Mouse (Mus musculus) myocyte (in vitro differentiated cells): ENCODE measurements at regions not wholly inside any gene's neighbourhood (a gene's known extent, or its start where the extent isn't known, plus 50 kb on each side); places are given as distances from the start of the nearest gene placed in this dataset.

ENCODE experiments used
- H3K27me3 ChIP-seq: one replicate; pipeline ENCODE4 v1.6.1; 2011; ENCODE audit not compliant: control insufficient read depth, insufficient read depth, insufficient read length
- H3K36me3 ChIP-seq: one replicate; pipeline ENCODE4 v1.6.1; 2011; ENCODE audit not compliant: control insufficient read depth, insufficient read depth
- H3K4me2 ChIP-seq: one replicate; pipeline ENCODE4 v1.6.1; 2011; ENCODE audit warnings: low read depth, control low read depth
- H3K4me3 ChIP-seq: one replicate; pipeline ENCODE4 v1.5.1; 2011; ENCODE audit warnings: mild to moderate bottlenecking, control low read depth, moderate library complexity
- H3K79me2 ChIP-seq: one replicate; pipeline ENCODE4 v1.6.1; 2011; ENCODE audit not compliant: control insufficient read depth, insufficient read depth
- H3ac ChIP-seq: one replicate; pipeline ENCODE4 v1.6.1; 2011; ENCODE audit not compliant: control insufficient read depth, insufficient read length
- CEBPB ChIP-seq: IDR thresholded peaks from 2 replicates; pipeline ENCODE4 v1.6.1; 2011; ENCODE audit warnings: mild to moderate bottlenecking, moderate library complexity; ENCODE audit not compliant: poor library complexity, insufficient read depth, severe bottlenecking
- E2F4 ChIP-seq: IDR thresholded peaks from one replicate; pipeline ENCODE4 v1.6.1; 2011; ENCODE audit warnings: mild to moderate bottlenecking, control low read depth, moderate library complexity; ENCODE audit not compliant: insufficient read depth
- MAX ChIP-seq: IDR thresholded peaks from one replicate; pipeline ENCODE4 v1.6.1; 2011; ENCODE audit warnings: low read depth, mild to moderate bottlenecking, control low read depth
- MYOD1 ChIP-seq, 3 experiments: IDR thresholded peaks; one replicate each; pipeline ENCODE4 v1.6.1; 2011; ENCODE audit warnings: control low read depth in 2 of 3, low read depth in 2 of 3, mild to moderate bottlenecking in 2 of 3, moderate library complexity in 1 of 3; ENCODE audit not compliant: insufficient read length in 2 of 3, control insufficient read depth in 1 of 3
- MYOG ChIP-seq, 3 experiments: IDR thresholded peaks; one replicate each; pipeline ENCODE4 v1.6.1; 2011; ENCODE audit warnings: control low read depth in 2 of 3, low read depth in 2 of 3, mild to moderate bottlenecking in 2 of 3; ENCODE audit not compliant: insufficient read length in 2 of 3, control insufficient read depth in 1 of 3, insufficient read depth in 1 of 3
- POLR2A ChIP-seq: IDR thresholded peaks from one replicate; pipeline ENCODE4 v1.6.1; 2011; ENCODE audit warnings: low read depth, mild to moderate bottlenecking, control low read depth, moderate library complexity; ENCODE audit not compliant: insufficient read length
- POLR2AphosphoS2 ChIP-seq: IDR thresholded peaks from one replicate; pipeline ENCODE4 v1.6.1; 2011; ENCODE audit warnings: low read depth, control low read depth; ENCODE audit not compliant: insufficient read length
- REST ChIP-seq: IDR thresholded peaks from one replicate; pipeline ENCODE4 v1.6.1; 2011; ENCODE audit warnings: mild to moderate bottlenecking, control low read depth, moderate library complexity; ENCODE audit not compliant: insufficient read depth, insufficient read length
- SRF ChIP-seq: IDR thresholded peaks from one replicate; pipeline ENCODE4 v1.6.1; 2011; ENCODE audit warnings: low read depth; ENCODE audit not compliant: control insufficient read depth, insufficient read length
- TCF12 ChIP-seq: IDR thresholded peaks from one replicate; pipeline ENCODE4 v1.6.1; 2011; ENCODE audit warnings: mild to moderate bottlenecking, control low read depth; ENCODE audit not compliant: poor library complexity, insufficient read depth, severe bottlenecking
- TCF3 ChIP-seq: IDR thresholded peaks from one replicate; pipeline ENCODE4 v1.6.1; 2011; ENCODE audit warnings: low read depth, control low read depth; ENCODE audit not compliant: insufficient read length
- USF1 ChIP-seq: IDR thresholded peaks from one replicate; pipeline ENCODE4 v1.6.1; 2011; ENCODE audit warnings: low read depth, mild to moderate bottlenecking, control low read depth, moderate library complexity

DNA sequence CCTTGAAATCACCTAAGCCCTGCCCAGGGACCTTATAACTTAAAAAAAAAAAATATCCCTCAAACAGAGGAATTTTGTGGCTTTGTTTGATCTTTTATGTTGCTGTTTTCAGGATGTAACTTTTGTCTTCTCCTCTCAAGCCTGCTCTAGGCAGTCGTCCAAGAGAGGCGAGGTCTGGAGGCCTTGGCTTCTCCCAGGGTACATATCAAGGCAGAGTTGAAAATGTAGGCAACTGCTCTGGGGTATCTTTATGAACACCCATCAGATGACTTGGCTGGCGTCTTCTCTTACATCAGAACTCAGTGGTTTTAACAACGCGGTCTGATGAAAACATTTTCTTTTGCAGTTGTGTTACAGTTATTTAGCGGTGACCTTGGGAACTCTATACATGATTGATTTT, 250.4 kb downstream of the Kcnrg start:
- Histone ChIP-seq H3K4me3 (no peak overlapping the region), H3K4me2 (no peak overlapping the region), H3K36me3 (no peaks in the 10 kb centered on the region), H3K79me2 (no peaks in the 10 kb centered on the region), H3ac (no peak overlapping the region), H3K27me3 (no peaks in the 10 kb centered on the region)
- TF ChIP-seq POLR2AphosphoS2 = no peak
- no peak for TF ChIP-seq USF1
- no peak for TF ChIP-seq MAX
- no peak for TF ChIP-seq TCF3
- no peak for TF ChIP-seq POLR2A
- TF ChIP-seq MYOG (IDR thresholded peaks at IDR 0.05; ENCODE audit: control insufficient read depth in 1 of 3, insufficient read depth in 1 of 3, insufficient read length in 2 of 3, low read depth in 2 of 3) = no peak

DNA sequence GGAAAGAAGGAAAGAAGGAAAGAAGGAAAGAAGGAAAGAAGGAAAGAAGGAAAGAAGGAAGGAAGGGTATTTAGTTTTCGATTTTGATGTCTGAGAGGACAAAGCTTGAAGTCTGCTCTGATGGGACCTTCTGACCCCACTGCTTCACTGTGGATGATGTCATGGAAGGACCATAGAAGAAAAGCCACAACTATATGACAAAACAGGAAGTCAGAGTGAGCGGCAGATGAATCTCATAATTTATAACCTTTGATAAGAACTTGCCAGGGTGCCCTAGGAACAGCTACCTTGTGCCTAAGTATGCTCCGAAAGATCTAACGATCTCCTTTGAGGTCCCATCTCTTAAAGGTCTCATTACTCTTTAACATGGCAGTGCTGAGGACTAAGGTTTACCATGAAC, 253.4 kb downstream of the Kcnrg start:
- H3ac ChIP-seq = no peak overlapping the region
- no peak for TF ChIP-seq USF1
- TF ChIP-seq TCF12 = no peak
- TF ChIP-seq MYOG (IDR thresholded peaks at IDR 0.05; ENCODE audit: control insufficient read depth in 1 of 3, insufficient read depth in 1 of 3, insufficient read length in 2 of 3, low read depth in 2 of 3) = no peak
- TF ChIP-seq REST = no peak
- H3K4me2 ChIP-seq = no peak overlapping the region
- no peaks in the 10 kb centered on the region for H3K36me3 ChIP-seq
- H3K4me3 ChIP-seq = no peak overlapping the region
- H3K79me2 ChIP-seq = no peaks in the 10 kb centered on the region
- H3K27me3 ChIP-seq = no peaks in the 10 kb centered on the region

DNA sequence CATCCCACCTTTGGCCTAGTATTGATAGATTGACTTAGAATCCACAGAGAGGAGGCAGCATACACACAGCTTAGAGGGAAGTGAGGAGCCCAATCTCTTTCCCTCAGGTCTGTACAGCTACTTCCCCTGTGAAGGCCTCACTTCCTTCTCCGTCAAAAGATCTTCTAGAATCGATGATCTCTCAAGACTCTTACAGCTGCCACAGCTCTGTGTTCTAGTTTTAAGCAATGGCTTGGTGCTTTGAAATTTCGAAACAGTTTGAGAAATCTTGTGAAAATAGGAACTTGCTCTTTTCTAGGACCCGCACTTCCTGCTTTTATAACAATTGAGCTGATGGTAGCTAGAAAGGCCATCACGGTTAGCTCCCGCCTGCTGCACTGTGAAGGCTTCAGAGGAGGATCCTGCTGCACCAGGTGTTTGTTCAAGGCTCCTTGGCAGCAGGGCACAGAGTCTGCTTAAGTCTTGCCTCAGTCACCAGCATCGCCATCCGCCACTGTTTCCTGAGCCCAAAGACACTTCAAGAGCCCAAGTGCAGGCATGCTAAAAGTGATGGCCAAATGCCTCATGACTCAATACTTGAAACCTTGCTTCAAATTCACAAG, 254.2 kb downstream of the Kcnrg start:
- H3K36me3 ChIP-seq = no peaks in the 10 kb centered on the region
- H3ac ChIP-seq = no peak overlapping the region
- TF ChIP-seq SRF (no peak), MYOG (IDR thresholded peaks at IDR 0.05; ENCODE audit: control insufficient read depth in 1 of 3, insufficient read depth in 1 of 3, insufficient read length in 2 of 3, low read depth in 2 of 3) (no peak), E2F4 (no peak), REST (no peak), MAX (no peak), POLR2A (no peak), POLR2AphosphoS2 (no peak), USF1 (no peak), TCF3 (no peak)
- H3K4me3 ChIP-seq = no peak overlapping the region
- H3K4me2 ChIP-seq = no peak overlapping the region
- no peaks in the 10 kb centered on the region for H3K27me3 ChIP-seq
- no peaks in the 10 kb centered on the region for H3K79me2 ChIP-seq

DNA sequence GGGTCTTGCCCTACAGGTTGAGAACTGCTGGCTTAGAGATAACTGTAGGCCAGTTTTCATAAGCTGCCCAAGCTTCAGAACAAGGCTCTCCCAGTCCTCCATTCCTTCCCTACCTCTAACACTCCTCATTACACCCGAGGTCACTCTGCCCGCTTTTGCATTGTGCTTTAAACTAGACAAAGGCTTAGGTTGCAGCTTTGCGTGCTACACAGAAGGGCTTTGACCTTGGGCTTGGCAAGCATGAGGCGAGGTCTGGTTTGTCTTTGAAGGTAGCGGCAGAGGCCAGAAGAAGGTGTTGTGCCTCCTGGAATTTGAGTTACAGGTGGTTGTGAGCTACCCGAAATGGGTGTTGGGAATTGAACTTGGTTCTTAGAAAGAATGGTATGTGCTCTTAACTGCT, 255.7 kb downstream of the Kcnrg start:
- no peaks in the 10 kb centered on the region for H3K36me3 ChIP-seq
- no peak overlapping the region for H3K4me3 ChIP-seq
- H3K27me3 ChIP-seq = no peaks in the 10 kb centered on the region
- no peak overlapping the region for H3K4me2 ChIP-seq
- no peak overlapping the region for H3ac ChIP-seq
- no peak for TF ChIP-seq POLR2AphosphoS2
- TF ChIP-seq E2F4 = no peak
- no peak for TF ChIP-seq MYOG (IDR thresholded peaks at IDR 0.05; ENCODE audit: control insufficient read depth in 1 of 3, insufficient read depth in 1 of 3, insufficient read length in 2 of 3, low read depth in 2 of 3)
- TF ChIP-seq TCF3 = no peak
- no peak for TF ChIP-seq USF1
- no peak for TF ChIP-seq CEBPB
- TF ChIP-seq MYOD1 (IDR thresholded peaks at IDR 0.05; ENCODE audit: control insufficient read depth in 1 of 3, insufficient read length in 2 of 3, low read depth in 2 of 3) = no peak
- TF ChIP-seq SRF = no peak
- no peak for TF ChIP-seq REST
- no peak for TF ChIP-seq TCF12
- no peak for TF ChIP-seq POLR2A
- no peak for TF ChIP-seq MAX
- H3K79me2 ChIP-seq = no peaks in the 10 kb centered on the region

DNA sequence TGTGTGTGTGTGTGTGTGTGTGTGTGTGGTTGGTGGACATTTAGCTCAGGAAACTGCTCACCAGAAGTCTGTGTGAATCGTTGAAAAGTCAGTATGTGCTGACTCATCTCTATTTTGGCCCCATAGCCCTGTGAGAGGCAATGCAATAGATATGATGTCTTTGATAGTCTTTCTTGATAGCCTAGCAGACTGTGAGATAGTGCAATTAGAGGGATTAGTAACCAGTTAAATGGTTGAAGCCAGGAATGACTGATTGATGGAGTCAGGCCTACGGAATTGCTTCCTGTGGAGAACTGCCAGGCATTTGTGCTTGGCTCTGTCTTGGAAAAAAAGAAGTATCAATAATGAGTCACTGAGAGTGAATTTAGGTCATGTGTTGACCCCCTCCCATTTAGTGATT, 256.2 kb downstream of the Kcnrg start:
- no peaks in the 10 kb centered on the region for H3K36me3 ChIP-seq
- no peak overlapping the region for H3K4me3 ChIP-seq
- no peaks in the 10 kb centered on the region for H3K27me3 ChIP-seq
- no peak overlapping the region for H3K4me2 ChIP-seq
- H3ac ChIP-seq = no peak overlapping the region
- no peak for TF ChIP-seq MAX
- TF ChIP-seq POLR2A = no peak
- TF ChIP-seq CEBPB = no peak
- no peak for TF ChIP-seq MYOG (IDR thresholded peaks at IDR 0.05; ENCODE audit: control insufficient read depth in 1 of 3, insufficient read depth in 1 of 3, insufficient read length in 2 of 3, low read depth in 2 of 3)
- no peak for TF ChIP-seq POLR2AphosphoS2
- TF ChIP-seq REST = no peak
- no peak for TF ChIP-seq TCF3
- no peak for TF ChIP-seq E2F4
- TF ChIP-seq TCF12 = no peak
- TF ChIP-seq USF1 = no peak
- no peak for TF ChIP-seq SRF
- no peak for TF ChIP-seq MYOD1 (IDR thresholded peaks at IDR 0.05; ENCODE audit: control insufficient read depth in 1 of 3, insufficient read length in 2 of 3, low read depth in 2 of 3)
- no peaks in the 10 kb centered on the region for H3K79me2 ChIP-seq
